Mouse (Mus musculus) midbrain, embryonic 12.5 days (tissue): ENCODE measurements around the gene Arsg. TPM values are rescaled to one million over a fixed set of nuclear protein-coding genes. Genes with fewer than 3 reads are reported as not detected.

Experiments
- ATAC-seq: fragments of 200-750 bp; cut with Nextera tagmentation; 2 replicates; pipeline ENCODE4 v1.8.0; 2017; ENCODE audit warnings: low read depth, moderate TSS enrichment, moderate library complexity; ENCODE audit not compliant: low FRiP score
- H3K27ac ChIP-seq: fragments of 300-500 bp; sonication (generic); replicated peaks from 2 replicates; pipeline ENCODE4 v1.5.1; 2016; ENCODE audit warnings: mild to moderate bottlenecking
- H3K27me3 ChIP-seq: fragments of 300-500 bp; sonication (generic); 2 replicates; pipeline ENCODE4 v1.6.1; 2016; ENCODE audit warnings: mild to moderate bottlenecking
- H3K36me3 ChIP-seq: fragments of 300-500 bp; sonication (generic); 2 replicates; pipeline ENCODE4 v1.6.1; 2016
- H3K4me1 ChIP-seq: fragments of 300-500 bp; sonication (generic); 2 replicates; pipeline ENCODE4 v1.6.1; 2016
- H3K4me2 ChIP-seq: fragments of 300-500 bp; sonication (generic); replicated peaks from 2 replicates; pipeline ENCODE4 v1.6.1; 2016; ENCODE audit warnings: mild to moderate bottlenecking, moderate library complexity
- H3K4me3 ChIP-seq: fragments of 300-500 bp; sonication (generic); 2 replicates; pipeline ENCODE4 v1.5.1; 2016; ENCODE audit warnings: mild to moderate bottlenecking
- H3K9ac ChIP-seq: fragments of 300-500 bp; sonication (generic); replicated peaks from 2 replicates; pipeline ENCODE4 v1.6.1; 2016; ENCODE audit warnings: mild to moderate bottlenecking, moderate library complexity
- H3K9me3 ChIP-seq: fragments of 300-500 bp; sonication (generic); 2 replicates; pipeline ENCODE4 v1.6.1; 2016; ENCODE audit warnings: mild to moderate bottlenecking
- WGBS: fragments of 180-500 bp; shearing (Covaris S2); methylation state at CpG from one replicate; pipeline ENCODE4 v1.1.7; 2016; 5-methylcytosine and 5-hydroxymethylcytosine counted together
- polyA plus RNA-seq: library from polyadenylated mRNA; unstranded; fragments of >200 nt; fragmentation: Nextera tagmentation; extraction: Ambion mirVana; gene quantifications from 2 replicates; pipeline ENCODE4 v1.2.1, GENCODE M21; 2016

Arsg gene
- polyA plus RNA-seq, 1 experiment from 2014 or later, result 2.4 TPM

- peaks cover 27% of the 10 kb centered on the region for H3K4me1 ChIP-seq
- WGBS, result 36% methylated on average over 15 of the region's 15 CpGs
- no peak overlapping the region for H3K27ac ChIP-seq
- peak overlapping the region; percentile 83 for H3K4me2 ChIP-seq
- H3K9me3 ChIP-seq, result no peaks in the 10 kb centered on the region
- ATAC-seq, result no peak
- peaks cover 18% of the 10 kb centered on the region for H3K27me3 ChIP-seq
- H3K9ac ChIP-seq, result peak overlapping the region; percentile 94; the same call in 1 of the 2 replicates
- peak overlapping the region; percentile 79 for H3K4me3 ChIP-seq
- no peaks in the 10 kb centered on the region for H3K36me3 ChIP-seq
These were observed 2.0 kb upstream of the Arsg start for GRCm38 (mm10) chr11:109470921-109471861.

- peak overlapping the region; percentile 94 for H3K9ac ChIP-seq
- peak overlapping the region; percentile 83 for H3K4me2 ChIP-seq
- H3K9me3 ChIP-seq, result no peaks in the 10 kb centered on the region
- peaks cover 18% of the 10 kb centered on the region for H3K27me3 ChIP-seq
- H3K4me1 ChIP-seq, result peaks cover 38% of the 10 kb centered on the region
- H3K4me3 ChIP-seq, result peak overlapping the region; percentile 79
- WGBS, result under 1% methylated on average over 33 of the region's 33 CpGs
- no peak overlapping the region for H3K27ac ChIP-seq
- ATAC-seq, result no peak
- no peaks in the 10 kb centered on the region for H3K36me3 ChIP-seq
These were observed 943 bp upstream of the Arsg start for GRCm38 (mm10) chr11:109472171-109472691.

- no peaks in the 10 kb centered on the region for H3K36me3 ChIP-seq
- H3K4me2 ChIP-seq, result peak overlapping the region; percentile 83
- peaks cover 22% of the 10 kb centered on the region for H3K27me3 ChIP-seq
- WGBS, result under 1% methylated on average over 13 of the region's 13 CpGs
- H3K9me3 ChIP-seq, result no peaks in the 10 kb centered on the region
- H3K4me1 ChIP-seq, result peaks cover 43% of the 10 kb centered on the region
- peak overlapping the region; percentile 79 for H3K4me3 ChIP-seq
- peak overlapping the region; percentile 91 for H3K27ac ChIP-seq
- H3K9ac ChIP-seq, result peak overlapping the region; percentile 94
- ATAC-seq, result no peak; the same call in 1 of the 2 replicates
These were observed 378 bp upstream of the Arsg start for GRCm38 (mm10) chr11:109472821-109473170.

GRCm38 (mm10) chr11:109474086-109474742 lies 1.0 kb downstream of the Arsg start:
- Histone ChIP-seq H3K4me3 (peak overlapping the region; percentile 79), H3K27ac (peak overlapping the region; percentile 91), H3K4me1 (peaks cover 47% of the 10 kb centered on the region), H3K4me2 (peak overlapping the region; percentile 83), H3K27me3 (peaks cover 25% of the 10 kb centered on the region), H3K36me3 (no peaks in the 10 kb centered on the region), H3K9me3 (no peaks in the 10 kb centered on the region), H3K9ac (peak overlapping the region; percentile 94)
- WGBS, result 11% methylated on average over 14 of the region's 14 CpGs
- peak; percentile 23 for ATAC-seq

GRCm38 (mm10) chr11:109474836-109475235 lies 1.7 kb downstream of the Arsg start:
- H3K36me3 ChIP-seq, result no peaks in the 10 kb centered on the region

GRCm38 (mm10) chr11:109475717-109476116 lies 2.5 kb downstream of the Arsg start:
- 67% methylated on average over 4 of the region's 4 CpGs for WGBS
- no peak for ATAC-seq
- 0 out of 2 replicates have a peak overlapping the region, but pooled peaks have one; percentile 4 for H3K4me2 ChIP-seq
- H3K36me3 ChIP-seq, result no peaks in the 10 kb centered on the region
- H3K4me1 ChIP-seq, result peaks cover 47% of the 10 kb centered on the region
- peaks cover 24% of the 10 kb centered on the region for H3K27me3 ChIP-seq
- peak overlapping the region; percentile 47; the same call in 1 of the 2 replicates for H3K27ac ChIP-seq
- H3K4me3 ChIP-seq, result no peak overlapping the region
- H3K9ac ChIP-seq, result no peak overlapping the region
- no peaks in the 10 kb centered on the region for H3K9me3 ChIP-seq

More at GRCm38 (mm10) chr11:109474836-109475235, 1.7 kb downstream of the Arsg start:
- WGBS, result 71% methylated on average over 13 of the region's 13 CpGs
- Histone ChIP-seq H3K4me1 (peaks cover 47% of the 10 kb centered on the region), H3K9me3 (no peaks in the 10 kb centered on the region), H3K4me2 (no peak overlapping the region), H3K9ac (no peak overlapping the region), H3K27ac (no peak overlapping the region), H3K4me3 (no peak overlapping the region), H3K27me3 (peaks cover 25% of the 10 kb centered on the region)
- ATAC-seq, result no peak

GRCm38 (mm10) chr11:109476241-109476640 lies 3.1 kb downstream of the Arsg start:
- Histone ChIP-seq H3K9me3 (no peaks in the 10 kb centered on the region), H3K36me3 (no peaks in the 10 kb centered on the region), H3K4me3 (no peak overlapping the region), H3K27me3 (peaks cover 22% of the 10 kb centered on the region), H3K4me1 (peaks cover 47% of the 10 kb centered on the region), H3K9ac (no peak overlapping the region), H3K4me2 (peak overlapping the region; percentile 4; the same call in 1 of the 2 replicates), H3K27ac (peak overlapping the region; percentile 47)
- 13% methylated on average over 2 of the region's 2 CpGs for WGBS
- ATAC-seq, result 0 out of 2 replicates have a peak, but pooled peaks have one; percentile 13

- Histone ChIP-seq H3K9ac (no peak overlapping the region), H3K36me3 (no peaks in the 10 kb centered on the region), H3K4me3 (no peak overlapping the region), H3K4me2 (peak overlapping the region; percentile 4; the same call in 1 of the 2 replicates), H3K27me3 (peaks cover 18% of the 10 kb centered on the region), H3K4me1 (peaks cover 43% of the 10 kb centered on the region), H3K27ac (peak overlapping the region; percentile 47), H3K9me3 (no peaks in the 10 kb centered on the region)
- ATAC-seq, result no peak
- 20% methylated on average over 6 of the region's 6 CpGs for WGBS
These were observed 3.5 kb downstream of the Arsg start for GRCm38 (mm10) chr11:109476653-109477052.

GRCm38 (mm10) chr11:109477606-109478380 lies 4.6 kb downstream of the Arsg start:
- Histone ChIP-seq H3K4me1 (peaks cover 35% of the 10 kb centered on the region), H3K27me3 (peaks cover 11% of the 10 kb centered on the region), H3K9ac (no peak overlapping the region), H3K36me3 (no peaks in the 10 kb centered on the region), H3K9me3 (no peaks in the 10 kb centered on the region), H3K4me3 (no peak overlapping the region), H3K27ac (no peak overlapping the region), H3K4me2 (no peak overlapping the region)
- ATAC-seq, result no peak
- WGBS, result 53% methylated on average over 16 of the region's 16 CpGs

- no peak overlapping the region for H3K4me2 ChIP-seq
- H3K9me3 ChIP-seq, result no peaks in the 10 kb centered on the region
- H3K4me1 ChIP-seq, result peaks cover 27% of the 10 kb centered on the region
- H3K9ac ChIP-seq, result no peak overlapping the region
- no peak overlapping the region for H3K27ac ChIP-seq
- H3K4me3 ChIP-seq, result no peak overlapping the region
- no peaks in the 10 kb centered on the region for H3K36me3 ChIP-seq
- 41% methylated on average over 16 of the region's 16 CpGs for WGBS
- H3K27me3 ChIP-seq, result peaks cover 11% of the 10 kb centered on the region
- ATAC-seq, result no peak
These were observed 6.6 kb downstream of the Arsg start for GRCm38 (mm10) chr11:109479575-109480285.

- WGBS, result 78% methylated on average over 8 of the region's 8 CpGs
- H3K36me3 ChIP-seq, result no peaks in the 10 kb centered on the region
- no peak for ATAC-seq
These were observed 7.3 kb downstream of the Arsg start for GRCm38 (mm10) chr11:109480440-109480839.

More at GRCm38 (mm10) chr11:109480440-109480839, 7.3 kb downstream of the Arsg start:
- H3K27me3 ChIP-seq, result peaks cover 11% of the 10 kb centered on the region
- no peak overlapping the region for H3K27ac ChIP-seq
- no peak overlapping the region for H3K9ac ChIP-seq
- no peak overlapping the region for H3K4me3 ChIP-seq
- no peak overlapping the region for H3K4me2 ChIP-seq
- H3K4me1 ChIP-seq, result peaks cover 27% of the 10 kb centered on the region
- no peaks in the 10 kb centered on the region for H3K9me3 ChIP-seq
